Mouse (Mus musculus) testis, adult 2 months (tissue): ENCODE results near the gene Sp110.
"Not testable (repeated sequence)": the region's sequence is repeated elsewhere in the genome, so short reads cannot be mapped to it uniquely, and the experiment has no call there.

Source experiments
- CTCF ChIP-seq: fragments of 200-500 bp; IDR thresholded peaks from 2 replicates; pipeline ENCODE4 v1.5.1; 2012; ENCODE audit warnings: low read depth, mild to moderate bottlenecking, inconsistent platforms, low read length, moderate library complexity; ENCODE audit not compliant: control insufficient read depth, insufficient read depth, insufficient replicate concordance
- POLR2A ChIP-seq: fragments of 200-500 bp; IDR thresholded peaks from 2 replicates; pipeline ENCODE4 v1.6.1; 2012; ENCODE audit warnings: low read depth, mild to moderate bottlenecking, inconsistent platforms, low read length, moderate library complexity; ENCODE audit not compliant: control insufficient read depth

DNA sequence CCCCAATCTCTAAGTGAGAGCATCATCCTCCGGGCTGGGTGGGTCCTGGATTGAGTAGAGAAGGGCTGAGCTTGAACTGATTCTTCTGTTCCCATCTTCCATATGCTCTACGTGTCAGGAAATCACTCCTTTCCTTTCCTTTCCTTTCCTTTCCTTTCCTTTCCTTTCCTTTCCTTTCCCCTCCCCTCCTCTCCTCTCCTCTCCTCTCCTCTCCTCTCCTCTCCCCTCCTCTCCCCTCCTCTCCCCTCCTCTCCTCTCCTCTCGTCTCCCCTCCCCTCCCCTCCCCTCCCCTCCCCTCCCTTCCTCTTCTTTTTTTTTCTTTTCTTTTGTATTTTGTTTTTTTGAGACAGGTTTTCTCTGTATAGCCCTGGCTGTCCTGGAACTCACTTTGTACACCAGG is 23.2 kb downstream of the Sp110 start, which contains the start of gene G530012D18Rik:
- not testable (repeated sequence) for TF ChIP-seq CTCF, POLR2A
